Mouse (Mus musculus): ENCODE measurements at regions not wholly inside any gene's neighbourhood (a gene's known extent, or its start where the extent isn't known, plus 50 kb on each side); places are given as distances from the start of the nearest gene placed in this dataset.
A peak's percentile ranks its signal among the peaks of the same experiment; 100 is the strongest.

- H3K36me3 ChIP-seq = no peaks in the 10 kb centered on the region
- H3K27ac ChIP-seq = no peak overlapping the region
- no peaks in the 10 kb centered on the region for H3K4me1 ChIP-seq
- H3K4me3 ChIP-seq = no peak overlapping the region
- peak; percentile 48 for DNase-seq (ENCODE audit: low spot score)
- peaks cover 30% of the 10 kb centered on the region for H3K27me3 ChIP-seq (ENCODE audit: insufficient read depth, poor library complexity, severe bottlenecking)
- WGBS = 75% methylated on average over 6 of the region's 6 CpGs
- peaks cover 6% of the 10 kb centered on the region; the same call in 1 of the 2 replicates for H3K9me3 ChIP-seq
Observed at GRCm38 (mm10) chr7:73199967-73200366, 175.3 kb upstream of the Rgma start.

DNA sequence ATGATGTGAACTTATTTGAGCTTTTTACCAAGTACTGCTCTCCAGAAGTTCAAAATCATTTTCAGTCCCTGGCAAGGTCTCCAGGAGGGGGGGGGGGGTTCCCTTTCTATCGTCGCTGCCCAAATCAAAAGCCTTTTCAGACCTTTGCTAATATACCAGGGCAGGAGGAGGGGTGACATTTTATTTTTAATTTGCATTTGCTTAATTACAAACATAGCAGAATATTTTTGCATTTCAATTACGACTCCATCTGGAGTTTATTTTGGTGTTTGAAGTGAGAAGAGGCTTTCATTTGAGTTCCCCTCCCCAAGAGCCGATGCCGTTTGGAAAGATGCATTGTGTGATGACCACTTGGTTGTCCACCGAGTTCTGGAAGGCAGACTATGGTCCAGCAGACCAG is 174.0 kb upstream of the Rgma start:
- H3K27ac ChIP-seq = no peak overlapping the region
- H3K27me3 ChIP-seq (ENCODE audit: insufficient read depth, poor library complexity, severe bottlenecking) = peaks cover 30% of the 10 kb centered on the region
- H3K36me3 ChIP-seq = no peaks in the 10 kb centered on the region
- DNase-seq (ENCODE audit: low spot score) = no peak
- WGBS = 75% methylated on average over 6 of the region's 6 CpGs
- peaks cover 6% of the 10 kb centered on the region; the same call in 1 of the 2 replicates for H3K9me3 ChIP-seq
- no peak overlapping the region for H3K4me3 ChIP-seq
- H3K4me1 ChIP-seq = no peaks in the 10 kb centered on the region

DNA sequence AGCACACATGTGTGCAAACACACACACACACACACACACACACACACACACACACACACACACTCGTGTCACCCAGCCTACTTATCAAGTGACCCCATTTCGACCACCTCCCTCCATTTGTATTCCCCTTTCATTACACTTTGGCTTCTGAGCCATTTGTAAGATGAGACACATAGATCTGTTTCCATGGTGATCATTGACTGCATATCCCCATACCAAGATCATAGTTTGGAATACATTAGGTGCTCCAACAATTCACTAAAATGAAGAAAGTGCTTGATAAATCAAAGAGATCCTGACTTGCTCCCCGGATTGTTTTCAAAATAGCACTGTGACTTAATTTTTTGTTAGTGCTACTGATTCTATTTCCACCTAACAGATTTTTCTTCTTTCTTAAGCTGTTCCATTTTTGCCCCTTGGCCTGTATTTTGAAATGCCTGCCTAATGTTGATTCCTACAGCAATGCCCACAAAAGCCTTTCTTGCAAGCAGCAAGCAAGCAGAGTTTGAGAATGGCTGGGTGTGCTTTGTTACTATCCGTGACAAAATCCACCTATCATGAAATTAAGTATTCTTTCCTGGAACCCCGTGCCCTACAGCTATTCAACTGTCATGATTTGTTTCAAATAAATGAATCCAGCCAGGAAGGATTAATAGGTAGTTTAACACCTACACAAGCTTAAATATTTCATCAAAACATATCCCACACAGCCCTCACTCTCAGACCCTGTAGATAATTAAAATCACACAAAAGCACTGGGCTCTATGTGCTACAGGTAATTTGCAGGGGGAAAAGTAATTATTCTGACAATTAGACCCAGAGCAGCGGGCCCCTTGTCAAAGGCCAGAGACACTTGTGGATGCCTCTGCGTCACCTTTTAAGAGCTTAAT is 168.1 kb upstream of the Rgma start:
- DNase-seq (ENCODE audit: low spot score) = peak; percentile 27
- Histone ChIP-seq H3K27ac (no peak overlapping the region), H3K27me3 (ENCODE audit: insufficient read depth, poor library complexity, severe bottlenecking) (no peaks in the 10 kb centered on the region), H3K36me3 (no peaks in the 10 kb centered on the region), H3K4me1 (peaks cover 10% of the 10 kb centered on the region), H3K4me3 (no peak overlapping the region), H3K9me3 (peaks cover 6% of the 10 kb centered on the region; the same call in 1 of the 2 replicates)
- 70% methylated on average over 7 of the region's 7 CpGs for WGBS

DNA sequence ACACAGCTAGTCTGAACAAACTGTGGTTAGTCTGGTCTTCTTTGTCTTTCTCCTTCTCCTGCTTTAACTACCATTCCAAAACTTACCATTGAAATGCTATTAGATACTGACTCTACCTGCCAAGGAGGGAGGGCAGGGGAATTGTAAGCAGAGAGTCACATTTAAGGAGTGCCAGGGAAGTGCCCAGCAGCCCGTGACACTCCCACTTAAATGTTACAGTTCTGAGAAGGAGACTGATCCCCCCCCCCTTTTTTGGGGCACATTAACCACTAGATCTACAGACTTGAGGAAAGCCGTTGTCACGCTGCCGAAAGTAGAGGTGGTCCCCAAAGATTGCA is 166.9 kb upstream of the Rgma start:
- 0 out of 2 replicates have a peak overlapping the region, but pooled peaks have one; percentile 22 for H3K27ac ChIP-seq

GRCm38 (mm10) chr7:73208817-73209602 is 166.3 kb upstream of the Rgma start:
- H3K27ac ChIP-seq = 0 out of 2 replicates have a peak overlapping the region, but pooled peaks have one; percentile 22
- peaks cover 6% of the 10 kb centered on the region; the same call in 1 of the 2 replicates for H3K9me3 ChIP-seq
- H3K4me1 ChIP-seq = peaks cover 10% of the 10 kb centered on the region
- DNase-seq (ENCODE audit: low spot score) = no peak
- H3K27me3 ChIP-seq (ENCODE audit: insufficient read depth, poor library complexity, severe bottlenecking) = no peaks in the 10 kb centered on the region
- H3K4me3 ChIP-seq = no peak overlapping the region
- whole genome bisulfite sequencing = 31% methylated on average over 18 of the region's 18 CpGs
- H3K36me3 ChIP-seq = no peaks in the 10 kb centered on the region

More for the DNA sequence above, 166.9 kb upstream of the Rgma start:
- H3K4me1 ChIP-seq = peaks cover 10% of the 10 kb centered on the region
- no peaks in the 10 kb centered on the region for H3K36me3 ChIP-seq
- peaks cover 6% of the 10 kb centered on the region; the same call in 1 of the 2 replicates for H3K9me3 ChIP-seq
- H3K4me3 ChIP-seq = no peak overlapping the region
- H3K27me3 ChIP-seq (ENCODE audit: insufficient read depth, poor library complexity, severe bottlenecking) = no peaks in the 10 kb centered on the region
- 63% methylated on average over 4 of the region's 4 CpGs for whole genome bisulfite sequencing
- no peak for DNase-seq (ENCODE audit: low spot score)

GRCm38 (mm10) chr7:73210078-73210477 is 165.2 kb upstream of the Rgma start:
- no peak overlapping the region for H3K4me3 ChIP-seq
- no peak for DNase-seq (ENCODE audit: low spot score)
- no peaks in the 10 kb centered on the region for H3K9me3 ChIP-seq
- H3K27me3 ChIP-seq (ENCODE audit: insufficient read depth, poor library complexity, severe bottlenecking) = no peaks in the 10 kb centered on the region
- 86% methylated on average over 7 of the region's 7 CpGs for WGBS
- H3K4me1 ChIP-seq = peaks cover 10% of the 10 kb centered on the region
- H3K36me3 ChIP-seq = no peaks in the 10 kb centered on the region
- no peak overlapping the region for H3K27ac ChIP-seq

GRCm38 (mm10) chr7:73222237-73222915 is 152.9 kb upstream of the Rgma start:
- Histone ChIP-seq H3K4me3 (no peak overlapping the region), H3K36me3 (no peaks in the 10 kb centered on the region), H3K9me3 (no peaks in the 10 kb centered on the region), H3K27ac (no peak overlapping the region), H3K4me1 (no peaks in the 10 kb centered on the region), H3K27me3 (ENCODE audit: insufficient read depth, poor library complexity, severe bottlenecking) (peaks cover 5% of the 10 kb centered on the region; the same call in 1 of the 2 replicates)
- DNase-seq (ENCODE audit: low spot score) = no peak
- WGBS = 30% methylated on average over 4 of the region's 4 CpGs

DNA sequence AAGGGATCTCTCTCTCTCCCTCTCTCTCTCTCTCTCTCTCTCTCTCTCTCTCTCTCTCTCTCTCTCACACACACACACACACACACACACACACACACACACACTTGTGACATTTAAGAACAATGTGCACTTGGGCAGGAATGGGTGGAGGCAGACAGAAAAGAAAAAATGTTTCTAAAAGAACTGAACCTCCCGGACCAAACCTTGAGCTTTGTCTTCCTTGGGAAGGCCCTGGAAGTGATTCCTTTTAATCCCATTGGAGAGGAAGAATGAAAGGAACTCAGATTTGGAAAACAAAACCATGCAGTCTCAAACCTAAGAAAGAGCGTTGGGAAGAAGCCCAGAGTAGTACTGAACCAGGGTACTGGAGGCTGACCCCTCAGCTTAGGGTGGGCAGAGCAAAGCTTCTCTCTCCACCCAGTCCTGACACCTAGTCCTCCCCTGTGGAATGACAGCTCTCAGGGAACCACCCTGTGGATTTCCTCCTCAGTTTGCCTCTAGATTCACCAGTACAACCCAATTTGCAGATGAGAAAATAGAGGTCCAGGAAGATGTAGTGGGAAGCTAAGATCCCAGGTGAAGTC is 152.3 kb upstream of the Rgma start:
- 54% methylated on average over 2 of the region's 2 CpGs for WGBS
- no peak for DNase-seq (ENCODE audit: low spot score)
- no peak overlapping the region for H3K27ac ChIP-seq

DNA sequence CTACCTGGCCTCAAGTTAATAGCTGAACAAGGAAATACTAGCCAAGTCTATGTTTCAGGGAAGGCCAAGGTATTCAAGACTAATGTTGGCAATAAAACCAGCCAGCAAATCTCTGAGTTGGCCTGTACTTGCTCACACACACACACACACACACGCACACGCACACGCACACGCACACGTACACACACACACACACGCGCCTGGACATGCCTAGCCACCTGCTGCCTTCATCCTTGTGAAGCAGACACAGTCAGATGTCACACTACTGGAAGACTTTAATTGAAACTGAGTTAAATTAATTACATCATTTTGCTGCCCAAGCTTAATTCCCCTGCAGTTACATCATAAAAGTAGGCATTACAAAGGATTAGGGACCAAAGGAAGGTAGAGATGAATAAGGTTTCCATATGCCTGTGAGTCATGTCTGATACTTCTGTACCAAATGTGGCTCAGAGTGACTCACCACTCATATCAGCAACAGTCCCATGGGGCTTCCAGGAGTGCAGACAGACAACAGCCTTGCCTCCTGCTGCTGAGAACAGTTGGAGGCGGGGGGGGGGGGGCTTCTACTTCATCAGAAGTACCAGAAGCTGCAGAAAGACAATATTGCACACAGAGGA is 141.7 kb upstream of the Rgma start:
- Histone ChIP-seq H3K9me3 (no peaks in the 10 kb centered on the region), H3K36me3 (no peaks in the 10 kb centered on the region), H3K27me3 (ENCODE audit: insufficient read depth, poor library complexity, severe bottlenecking) (no peaks in the 10 kb centered on the region), H3K4me3 (no peak overlapping the region), H3K27ac (no peak overlapping the region), H3K4me1 (no peaks in the 10 kb centered on the region)
- 90% methylated on average over 8 of the region's 8 CpGs for WGBS
- no peak for DNase-seq (ENCODE audit: low spot score)

More for the DNA sequence above, 152.3 kb upstream of the Rgma start:
- Histone ChIP-seq H3K4me3 (no peak overlapping the region), H3K9me3 (no peaks in the 10 kb centered on the region), H3K27me3 (ENCODE audit: insufficient read depth, poor library complexity, severe bottlenecking) (peaks cover 5% of the 10 kb centered on the region; the same call in 1 of the 2 replicates), H3K4me1 (no peaks in the 10 kb centered on the region), H3K36me3 (no peaks in the 10 kb centered on the region)

- Histone ChIP-seq H3K9me3 (no peaks in the 10 kb centered on the region), H3K27me3 (ENCODE audit: insufficient read depth, poor library complexity, severe bottlenecking) (peaks cover 6% of the 10 kb centered on the region; the same call in 1 of the 2 replicates), H3K4me1 (no peaks in the 10 kb centered on the region), H3K27ac (no peak overlapping the region), H3K36me3 (no peaks in the 10 kb centered on the region), H3K4me3 (no peak overlapping the region)
- DNase-seq (ENCODE audit: low spot score) = no peak
- WGBS = 20% methylated on average over 4 of the region's 4 CpGs
Observed at GRCm38 (mm10) chr7:73238486-73238885, 136.8 kb upstream of the Rgma start.

- H3K4me1 ChIP-seq = no peaks in the 10 kb centered on the region
- no peak overlapping the region for H3K4me3 ChIP-seq
- H3K27ac ChIP-seq = no peak overlapping the region
- no peak for DNase-seq (ENCODE audit: low spot score)
- peaks cover 6% of the 10 kb centered on the region; the same call in 1 of the 2 replicates for H3K27me3 ChIP-seq (ENCODE audit: insufficient read depth, poor library complexity, severe bottlenecking)
- no peaks in the 10 kb centered on the region for H3K9me3 ChIP-seq
- H3K36me3 ChIP-seq = no peaks in the 10 kb centered on the region
- 54% methylated on average over 9 of the region's 9 CpGs for WGBS
Observed at GRCm38 (mm10) chr7:73243591-73244355, 131.5 kb upstream of the Rgma start.
